9 mouse cellular contexts compared by ENCODE assay signal in the genomic region with DNA sequence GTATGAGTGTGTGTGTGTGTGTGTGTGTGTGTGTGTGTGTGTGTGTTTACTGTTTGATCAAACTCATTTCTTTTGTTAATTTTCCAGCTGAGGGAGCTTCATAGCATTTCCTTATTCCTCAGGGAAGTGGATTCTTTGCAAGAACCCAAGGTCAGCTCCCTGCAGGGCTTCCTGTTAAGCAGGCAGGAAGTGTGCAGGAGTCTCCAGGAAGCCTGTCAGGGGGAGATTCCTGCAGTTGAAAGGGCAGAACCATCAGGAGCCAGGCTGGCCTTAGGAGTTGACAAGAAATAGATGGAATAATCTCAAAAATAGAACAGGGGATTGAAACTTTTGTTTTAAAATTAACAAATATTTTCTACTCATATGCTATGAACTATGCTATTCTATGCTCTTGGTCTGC.
DNase-seq lines count a peak whose midpoint lies in the region; ATAC-seq and TF ChIP-seq lines count a peak whose summit lies in the region.
"Had no signal": no experiment of that assay in that cellular context is flagged by ENCODE, and none has a peak within 500 bp of the region (broad histone marks: within the 10 kb centered on the region; RNA-seq: fewer than 3 reads in every experiment).

No protein-coding gene starts in this region.

- no peak overlapping the region for H3K4me3 ChIP-seq in embryonic facial prominence, embryonic 14.5 days (ENCODE audit: low read depth, low read length)
- H3K4me3 ChIP-seq in embryonic facial prominence, embryonic 10.5 days, result no peak overlapping the region
- H3K4me3 ChIP-seq in spleen, adult 2 months (ENCODE audit: extremely low read depth, insufficient read depth, insufficient read length), result no peak overlapping the region

- ATAC-seq in embryonic facial prominence, embryonic 14.5 days (ENCODE audit: low read depth), result no peak

- H3K36me3 ChIP-seq in embryonic facial prominence, embryonic 14.5 days (ENCODE audit: control insufficient read depth, insufficient read depth, low read length), result no peaks in the 10 kb centered on the region
- H3K36me3 ChIP-seq in embryonic facial prominence, embryonic 10.5 days (replicated peaks), result no peaks in the 10 kb centered on the region
- no peaks in the 10 kb centered on the region for H3K36me3 ChIP-seq in spleen, adult 2 months (ENCODE audit: control insufficient read depth, insufficient read depth, low read length)

- no peak overlapping the region for H3K4me2 ChIP-seq in embryonic facial prominence, embryonic 14.5 days (ENCODE audit: low read depth, low read length)

- no peak overlapping the region for H3K27ac ChIP-seq in embryonic facial prominence, embryonic 14.5 days (replicated peaks; ENCODE audit: low read depth, low read length)
- H3K27ac ChIP-seq in embryonic facial prominence, embryonic 10.5 days (replicated peaks), result no peak overlapping the region
- H3K27ac ChIP-seq in spleen, adult 2 months (ENCODE audit: insufficient read depth, low read length), result 0 out of 2 replicates have a peak overlapping the region, but pooled peaks have one; percentile 35

- no peak for TF ChIP-seq POLR2A in spleen, adult 2 months (IDR thresholded peaks at IDR 0.05; ENCODE audit: low read depth, low read length)

- no peaks in the 10 kb centered on the region for H3K9me3 ChIP-seq in embryonic facial prominence, embryonic 14.5 days (ENCODE audit: control insufficient read depth, low read length)
- H3K9me3 ChIP-seq in embryonic facial prominence, embryonic 10.5 days, result no peaks in the 10 kb centered on the region

- TF ChIP-seq CTCF in spleen, adult 2 months (IDR thresholded peaks at IDR 0.05; ENCODE audit: extremely low read depth, insufficient read depth, insufficient read length, insufficient replicate concordance), result no peak

- no peak overlapping the region for H3K9ac ChIP-seq in embryonic facial prominence, embryonic 14.5 days (ENCODE audit: low read depth, low read length)

- peaks cover under 1% of the 10 kb centered on the region; the same call in 1 of the 2 replicates for H3K27me3 ChIP-seq in embryonic facial prominence, embryonic 14.5 days (replicated peaks; ENCODE audit: control insufficient read depth, insufficient read depth, low read length)
- 0 out of 2 replicates have a peak, but pooled peaks cover 6% of the 10 kb centered on the region for H3K27me3 ChIP-seq in embryonic facial prominence, embryonic 10.5 days (replicated peaks; ENCODE audit: low read depth, poor library complexity, severe bottlenecking)
- no peaks in the 10 kb centered on the region for H3K27me3 ChIP-seq in spleen, adult 2 months (ENCODE audit: control insufficient read depth, insufficient read depth, low read length)

- DNase-seq in embryonic facial prominence, embryonic 14.5 days (ENCODE audit: low spot score), result peak; percentile 45
- no peak for DNase-seq in embryonic facial prominence, embryonic 10.5 days (ENCODE audit: low spot score)
- no peak for DNase-seq in spleen, adult 2 months (ENCODE audit: low read depth in 1 of 2, low spot score in 2 of 2)
- no peak for DNase-seq in spleen, postnatal 14 days (ENCODE audit: low spot score in 2 of 2)
- DNase-seq in kidney, postnatal 10 days, result peak; percentile 63
- no peak for DNase-seq in frontal cortex, postnatal 36 days (ENCODE audit: low spot score in 2 of 2)
- DNase-seq in layer of hippocampus, adult 9-10 months (ENCODE audit: low spot score), result no peak
- DNase-seq in cerebellum, postnatal 4 days (ENCODE audit: low spot score in 2 of 2), result no peak
- DNase-seq: cerebellum, postnatal 25 days had no signal

- no peaks in the 10 kb centered on the region for H3K4me1 ChIP-seq in embryonic facial prominence, embryonic 14.5 days (ENCODE audit: control insufficient read depth, insufficient read depth, low read length)
- peaks cover 27% of the 10 kb centered on the region for H3K4me1 ChIP-seq in embryonic facial prominence, embryonic 10.5 days
- peaks cover 2% of the 10 kb centered on the region; the same call in 1 of the 2 replicates for H3K4me1 ChIP-seq in spleen, adult 2 months (ENCODE audit: control insufficient read depth, insufficient read depth, insufficient read length)

Comparison
In these comparisons a context has a peak if more than half of its experiments do, and no peak if none do; other contexts are left out.
1. DNase-seq: peak in embryonic facial prominence, embryonic 14.5 days (single experiment) and kidney, postnatal 10 days (single experiment); none in embryonic facial prominence, embryonic 10.5 days (single experiment), spleen, adult 2 months (0 of 2), spleen, postnatal 14 days (0 of 2), frontal cortex, postnatal 36 days (0 of 2), layer of hippocampus, adult 9-10 months (single experiment) and cerebellum, postnatal 4 days (0 of 2).